ENCODE assay signal across 16 mouse cellular contexts in genomic region chr9:94467846-94468245, GRCm38 (mm10).
"Had no signal": no experiment of that assay in that cellular context is flagged by ENCODE, and none has a peak within 500 bp of the region (broad histone marks: within the 10 kb centered on the region; RNA-seq: fewer than 3 reads in every experiment).

No protein-coding gene starts in this region.

- H3K4me3 ChIP-seq: neural tube, embryonic 13.5 days; neural tube, embryonic 15.5 days; stomach, embryonic 15.5 days had no signal

- H3K27me3 ChIP-seq: neural tube, embryonic 13.5 days; neural tube, embryonic 15.5 days; stomach, embryonic 15.5 days had no signal

- H3K36me3 ChIP-seq: neural tube, embryonic 13.5 days; neural tube, embryonic 15.5 days; stomach, embryonic 15.5 days had no signal

- DNase-seq: retina, postnatal 1 day; right cerebral cortex, adult 18-20 months; right cerebral cortex, postnatal 14 days; right cerebral cortex, postnatal 25 days; right cerebral cortex, postnatal 4 days; spleen, adult 18-20 months; thymus, adult 18-20 months; thymus, adult 2 months; thymus, postnatal 14 days; thymus, postnatal 25 days; thymus, postnatal 36 days; thymus, postnatal 4 days had no signal

- H3K9ac ChIP-seq: neural tube, embryonic 13.5 days; neural tube, embryonic 15.5 days; stomach, embryonic 15.5 days had no signal

- H3K9me3 ChIP-seq: neural tube, embryonic 13.5 days; neural tube, embryonic 15.5 days; stomach, embryonic 15.5 days had no signal

- H3K27ac ChIP-seq: neural tube, embryonic 13.5 days; neural tube, embryonic 15.5 days; stomach, embryonic 15.5 days; stomach, postnatal 0 days had no signal

- H3K4me2 ChIP-seq: neural tube, embryonic 13.5 days; neural tube, embryonic 15.5 days; stomach, embryonic 15.5 days had no signal

- H3K4me1 ChIP-seq: stomach, embryonic 15.5 days had no signal
